ENCODE assay signal across 13 mouse cellular contexts in genomic region chr9:109091802-109092201, GRCm38 (mm10).
"Had no signal": no experiment of that assay in that cellular context is flagged by ENCODE, and none has a peak within 500 bp of the region (broad histone marks: within the 10 kb centered on the region; RNA-seq: fewer than 3 reads in every experiment).

No protein-coding gene starts in this region.

- H3K9me3 ChIP-seq: intestine, embryonic 15.5 days; kidney, embryonic 15.5 days; limb, embryonic 12.5 days; lung, embryonic 15.5 days; midbrain, embryonic 13.5 days had no signal

- H3K4me3 ChIP-seq: intestine, embryonic 15.5 days; kidney, embryonic 15.5 days; left cerebral cortex, adult 2 months; limb, embryonic 12.5 days; lung, embryonic 15.5 days; midbrain, embryonic 13.5 days had no signal

- H3K27me3 ChIP-seq: intestine, embryonic 15.5 days; kidney, embryonic 15.5 days; limb, embryonic 12.5 days; lung, embryonic 15.5 days; midbrain, embryonic 13.5 days had no signal

- H3K4me2 ChIP-seq: intestine, embryonic 15.5 days; kidney, embryonic 15.5 days; limb, embryonic 12.5 days; liver, embryonic 11.5 days; lung, embryonic 15.5 days; midbrain, embryonic 13.5 days had no signal

- DNase-seq: kidney, adult 18-20 months; kidney, postnatal 25 days; liver, postnatal 0 days; lung, postnatal 14 days; right cerebral cortex, postnatal 14 days; thymus, postnatal 36 days had no signal

- H3K36me3 ChIP-seq: lung, embryonic 15.5 days had no signal

- H3K27ac ChIP-seq: intestine, embryonic 15.5 days; left cerebral cortex, adult 2 months; limb, embryonic 12.5 days; lung, embryonic 15.5 days had no signal

- H3K9ac ChIP-seq: intestine, embryonic 15.5 days; kidney, embryonic 15.5 days; limb, embryonic 12.5 days; liver, postnatal 0 days; lung, embryonic 15.5 days; midbrain, embryonic 13.5 days had no signal

- ATAC-seq: intestine, embryonic 15.5 days; liver, postnatal 0 days; midbrain, embryonic 13.5 days had no signal
